Mouse (Mus musculus): ENCODE measurements around the gene Lrp1.

GRCm38 (mm10) chr10:127605756-127606155 lies 15.2 kb downstream of the Lrp1 start:
- TF ChIP-seq CTCF (conservative IDR thresholded peaks at IDR 0.05 in 1 of 2, IDR thresholded peaks at IDR 0.05 in 1 of 2; ENCODE audit: low read depth in 2 of 2, low read length in 2 of 2) (no peak), POLR2A (IDR thresholded peaks at IDR 0.05; ENCODE audit: low read depth, low read length) (no peak; the same call in none of the 2 replicates)
